Mouse (Mus musculus) mammary gland, adult 2 months (tissue): ENCODE measurements around the gene Olfr630. TPM values are rescaled to one million over a fixed set of nuclear protein-coding genes. Genes with fewer than 3 reads are reported as not detected.

Experiments
- polyA plus RNA-seq: library from polyadenylated mRNA; depleted of rRNA; stranded (reverse); fragments of >200 nt; gene quantifications from 2 replicates; pipeline ENCODE4 v1.2.3, GENCODE M21; 2012; ENCODE audit warnings: low replicate concordance; rRNA removed

Gene Olfr630
- polyA plus RNA-seq, result not detected in 2 replicates

GRCm38 (mm10) chr7:103757233-103757632, at the start of gene Olfr630:
Olfr630 (minus strand) TSS chr7:103757333.

DNA sequence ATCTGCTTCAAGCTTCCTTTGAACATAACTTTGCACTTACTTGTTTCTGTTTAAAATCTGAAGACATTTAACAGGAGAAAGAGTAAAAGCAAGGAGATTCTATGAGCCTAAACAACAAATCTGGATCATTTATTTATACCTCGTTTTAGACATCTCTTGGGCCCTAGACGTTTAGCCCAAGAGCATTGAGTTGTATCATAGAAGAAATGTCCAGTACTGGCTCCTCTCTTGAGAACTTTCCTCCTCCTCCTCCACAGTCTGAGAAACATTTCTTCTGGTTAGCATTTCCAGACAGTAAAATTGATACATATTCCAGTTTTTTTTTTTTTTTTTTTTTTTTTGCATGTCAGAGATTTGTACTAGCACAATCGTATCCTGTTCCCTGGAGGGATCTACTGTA, 34.6 kb upstream of the Olfr630 start, which contains the start of gene Olfr67:
Gene Olfr67 (minus strand): TSS at position 101 of the 400 bp plus-strand sequence.

GRCm38 (mm10) chr7:103779598-103779997, 22.5 kb upstream of the Olfr630 start, which contains the start of gene Olfr68:
Olfr68 (minus strand) TSS chr7:103779698.

DNA sequence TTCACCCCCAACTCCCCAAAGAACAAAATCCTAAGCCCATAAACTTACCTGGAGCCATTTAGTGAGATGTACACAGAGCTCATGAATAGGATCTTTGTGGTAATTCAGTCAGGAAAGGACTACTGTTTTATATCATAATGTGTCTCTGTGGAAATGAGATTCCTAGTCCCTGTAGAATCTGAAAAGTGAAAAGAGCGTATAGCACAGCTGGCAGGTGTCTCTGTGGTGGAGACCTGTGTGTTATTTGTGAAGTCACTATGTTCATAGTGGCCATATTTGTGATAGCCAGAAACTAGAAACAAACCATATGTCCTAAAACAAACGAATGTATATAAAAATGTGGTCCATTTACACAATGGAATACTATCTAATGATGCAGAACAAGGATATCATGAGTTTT, 14.4 kb upstream of the Olfr630 start, which contains the start of gene Olfr69:
Gene Olfr69 (minus strand): TSS at position 101 of the 400 bp plus-strand sequence.

GRCm38 (mm10) chr7:103744843-103745242, 12.3 kb downstream of the Olfr630 start, which contains the start of gene Olfr629:
Olfr629 (minus strand) TSS chr7:103744943.

GRCm38 (mm10) chr7:103730074-103730473, 27.1 kb downstream of the Olfr630 start, which contains the start of gene Olfr628:
Olfr628 (plus strand) TSS chr7:103730374.

DNA sequence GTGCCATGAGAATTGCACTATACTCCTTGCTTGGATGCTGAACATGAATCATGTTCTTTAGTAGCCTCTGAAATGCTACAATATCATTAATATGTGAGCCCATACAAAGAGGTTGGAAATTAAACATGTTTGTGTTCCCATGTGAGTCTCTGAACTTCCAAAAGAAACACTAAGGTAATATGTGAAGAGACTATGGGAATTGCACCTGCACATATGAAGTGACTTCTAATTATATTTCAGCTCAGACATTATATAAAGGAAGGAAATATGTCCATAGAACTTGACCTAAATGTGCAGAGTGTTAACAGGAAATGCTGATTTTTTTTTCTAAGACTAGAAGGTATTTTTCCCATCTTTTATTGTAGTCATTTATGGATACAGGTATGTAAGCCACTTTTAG, 42.8 kb downstream of the Olfr630 start, which contains the start of gene Olfr243:
Gene Olfr243 (plus strand): TSS at position 301 of the 400 bp plus-strand sequence.

Other genes starting within 250 kb of the Olfr630 start
- gene Olfr610, start 245.2 kb downstream of the Olfr630 start, polyA plus RNA-seq, result not detected in 2 replicates
- not detected in 2 replicates for gene Olfr611, start 236.5 kb downstream of the Olfr630 start, polyA plus RNA-seq
- gene Olfr612, start 214.6 kb downstream of the Olfr630 start, polyA plus RNA-seq, result not detected in 2 replicates
- gene Olfr613, start 209.3 kb downstream of the Olfr630 start, polyA plus RNA-seq, result not detected in 2 replicates
- not detected in 2 replicates for gene Olfr615, start 201.3 kb downstream of the Olfr630 start, polyA plus RNA-seq
- gene Olfr616, start 188.2 kb downstream of the Olfr630 start, polyA plus RNA-seq, result not detected in 2 replicates
- gene Olfr617, start 184.3 kb downstream of the Olfr630 start, polyA plus RNA-seq, result not detected in 2 replicates
- gene Olfr618, start 167.2 kb downstream of the Olfr630 start, polyA plus RNA-seq, result not detected in 2 replicates
- not detected in 2 replicates for gene Olfr619, start 156.8 kb downstream of the Olfr630 start, polyA plus RNA-seq
- not detected in 2 replicates for gene Olfr620, start 144.8 kb downstream of the Olfr630 start, polyA plus RNA-seq
- gene Olfr622, start 114.6 kb downstream of the Olfr630 start, polyA plus RNA-seq, result not detected in 2 replicates
- not detected in 2 replicates for gene Olfr623, start 93.6 kb downstream of the Olfr630 start, polyA plus RNA-seq
- not detected in 2 replicates for gene Olfr624, start 86.1 kb downstream of the Olfr630 start, polyA plus RNA-seq
- not detected in 2 replicates for gene Olfr625-ps1, start 74.6 kb downstream of the Olfr630 start, polyA plus RNA-seq
- not detected in 2 replicates for gene Olfr243, start 42.7 kb downstream of the Olfr630 start, polyA plus RNA-seq
- not detected in 2 replicates for gene Olfr628, start 27.0 kb downstream of the Olfr630 start, polyA plus RNA-seq
- gene Olfr629, start 12.4 kb downstream of the Olfr630 start, polyA plus RNA-seq, result not detected in 2 replicates
- gene Olfr69, start 14.3 kb upstream of the Olfr630 start, polyA plus RNA-seq, result not detected in 2 replicates
- gene Olfr68, start 22.4 kb upstream of the Olfr630 start, polyA plus RNA-seq, result not detected in 2 replicates
- not detected in 2 replicates for gene Olfr67, start 34.5 kb upstream of the Olfr630 start, polyA plus RNA-seq
- 79.2 and 80.0 TPM in 2 replicates for gene Hbb-bt, start 56.7 kb upstream of the Olfr630 start, polyA plus RNA-seq
- 783 and 1,033 TPM in 2 replicates for gene Hbb-bs, start 70.8 kb upstream of the Olfr630 start, polyA plus RNA-seq
- not detected in 2 replicates for gene Hbb-bh2, start 83.2 kb upstream of the Olfr630 start, polyA plus RNA-seq
- not detected in 2 replicates for gene Hbb-bh1, start 85.8 kb upstream of the Olfr630 start, polyA plus RNA-seq
- gene Hbb-y, start 95.9 kb upstream of the Olfr630 start, polyA plus RNA-seq, result not detected in 2 replicates
- not detected in 2 replicates for gene Olfr66, start 128.9 kb upstream of the Olfr630 start, polyA plus RNA-seq
- gene Olfr64, start 137.2 kb upstream of the Olfr630 start, polyA plus RNA-seq, result not detected in 2 replicates
- not detected in 2 replicates for gene Olfr65, start 146.2 kb upstream of the Olfr630 start, polyA plus RNA-seq
- gene Olfr631, start 171.5 kb upstream of the Olfr630 start, polyA plus RNA-seq, result not detected in 2 replicates
- not detected in 2 replicates for gene Olfr632, start 177.0 kb upstream of the Olfr630 start, polyA plus RNA-seq
- not detected in 2 replicates for gene Olfr633, start 187.1 kb upstream of the Olfr630 start, polyA plus RNA-seq
- gene Olfr635, start 213.8 kb upstream of the Olfr630 start, polyA plus RNA-seq, result not detected in 2 replicates
- not detected in 2 replicates for gene Olfr638, start 241.4 kb upstream of the Olfr630 start, polyA plus RNA-seq